Mouse (Mus musculus): Measurements from ENCODE around the gene Stk16. TPM values are rescaled to one million over a fixed set of nuclear protein-coding genes. Genes with fewer than 3 reads are reported as not detected.

Stk16 gene
- total RNA-seq (2023): 100 to 1,000 TPM; 127 to 139 TPM

GRCm38 (mm10) chr1:75210136-75211087 lies at the start of gene Stk16, which contains the start of gene Glb1l:
Stk16 (plus strand) TSS chr1:75210838.
Glb1l (minus strand) TSS chr1:75210813.

GRCm38 (mm10) chr1:75168472-75169464 lies 41.9 kb upstream of the Stk16 start, which contains the start of gene Zfand2b:
Zfand2b (plus strand) TSS chr1:75168646.

GRCm38 (mm10) chr1:75180105-75180590 lies 30.5 kb upstream of the Stk16 start, which contains the start of gene Abcb6:
Abcb6 (minus strand) TSS chr1:75180392.

GRCm38 (mm10) chr1:75191622-75192402 lies 18.8 kb upstream of the Stk16 start, which contains the start of the genes Ankzf1 and Atg9a:
Ankzf1 (plus strand) TSS chr1:75192151.
Atg9a (minus strand) TSS chr1:75192196.

GRCm38 (mm10) chr1:75219531-75219930 lies 8.9 kb downstream of the Stk16 start, which contains the start of gene Tuba4a:
Tuba4a (minus strand) TSS chr1:75219865.

GRCm38 (mm10) chr1:75231664-75232152 lies 21.1 kb downstream of the Stk16 start, which contains the start of gene A630095N17Rik:
A630095N17Rik (minus strand) TSS chr1:75232102.

GRCm38 (mm10) chr1:75236117-75237050 lies 25.7 kb downstream of the Stk16 start, which contains the start of gene Dnajb2:
Dnajb2 (plus strand) TSS chr1:75236406.

GRCm38 (mm10) chr1:75264091-75264880 lies 53.6 kb downstream of the Stk16 start, which contains the start of gene Ptprn:
Ptprn (minus strand) TSS chr1:75264502.

Other genes starting within 250 kb of the Stk16 start
- 10 to 100 TPM in 1 of 2 experiments, 1 to 10 TPM in 1; 7.5 to 10.2 TPM for gene Nhej1, start 85.6 kb upstream of the Stk16 start, total RNA-seq (2023)
- gene Slc23a3, start 76.9 kb upstream of the Stk16 start, total RNA-seq (2023): 1 to 10 TPM; 1.2 to 1.5 TPM
- 100 to 1,000 TPM; 103 to 115 TPM for gene Cnppd1, start 68.1 kb upstream of the Stk16 start, total RNA-seq (2023)
- gene Retreg2, start 68.1 kb upstream of the Stk16 start, total RNA-seq (2023): 10 to 100 TPM; 64.6 to 70.8 TPM
- 10 to 100 TPM; 52.0 to 63.6 TPM for gene Zfand2b, start 42.2 kb upstream of the Stk16 start, total RNA-seq (2023)
- 1 to 10 TPM; 6.7 TPM for gene Abcb6, start 30.4 kb upstream of the Stk16 start, total RNA-seq (2023)
- 10 to 100 TPM; 18.8 to 20.0 TPM for gene Ankzf1, start 18.7 kb upstream of the Stk16 start, total RNA-seq (2023)
- 10 to 100 TPM; 69.0 to 69.1 TPM for gene Atg9a, start 18.6 kb upstream of the Stk16 start, total RNA-seq (2023)
- gene Glb1l, start within 50 bp of the Stk16 start, total RNA-seq (2023): 10 to 100 TPM; 18.7 to 22.2 TPM
- 100 to 1,000 TPM; 415 to 449 TPM for gene Tuba4a, start 9.0 kb downstream of the Stk16 start, total RNA-seq (2023)
- not detected for gene A630095N17Rik, start 21.3 kb downstream of the Stk16 start, total RNA-seq (2023)
- 10 to 100 TPM in 1 of 2 experiments, 1 to 10 TPM in 1; 8.7 to 11.0 TPM for gene Dnajb2, start 25.6 kb downstream of the Stk16 start, total RNA-seq (2023)
- gene Ptprn, start 53.7 kb downstream of the Stk16 start, total RNA-seq (2023): not detected
- not detected for gene Resp18, start 67.6 kb downstream of the Stk16 start, total RNA-seq (2023)
- gene Dnpep, start 107.2 kb downstream of the Stk16 start, total RNA-seq (2023): 10 to 100 TPM; 27.7 to 32.2 TPM
- gene Des, start 149.5 kb downstream of the Stk16 start, total RNA-seq (2023): under 1 TPM; 0.16 to 0.31 TPM
- gene Speg, start 164.5 kb downstream of the Stk16 start, total RNA-seq (2023): not detected
- 10 to 100 TPM; 38.8 to 46.6 TPM for gene Gmppa, start 225.1 kb downstream of the Stk16 start, total RNA-seq (2023)
- not detected for gene Asic4, start 239.6 kb downstream of the Stk16 start, total RNA-seq (2023)